Comparison of ENCODE assay signal across 8 mouse cellular contexts in genomic region chr10:44459321-44460000, GRCm38 (mm10).
DNase-seq lines count a peak whose midpoint lies in the region; ATAC-seq lines count a peak whose summit lies in the region.

No protein-coding gene starts in this region.

- H3K4me2 ChIP-seq in hindbrain, embryonic 15.5 days = peak overlapping the region; percentile 99
- peak overlapping the region; percentile 90 for H3K4me2 ChIP-seq in midbrain, embryonic 12.5 days (replicated peaks)

- H3K36me3 ChIP-seq in embryonic facial prominence, embryonic 10.5 days (replicated peaks) = no peaks in the 10 kb centered on the region
- H3K36me3 ChIP-seq in hindbrain, embryonic 15.5 days = no peaks in the 10 kb centered on the region
- no peaks in the 10 kb centered on the region for H3K36me3 ChIP-seq in midbrain, embryonic 12.5 days

- ATAC-seq in hindbrain, embryonic 15.5 days (ENCODE audit: low FRiP score, low read depth) = no peak
- no peak for ATAC-seq in midbrain, embryonic 12.5 days (ENCODE audit: low FRiP score, low read depth)

- H3K4me3 ChIP-seq in embryonic facial prominence, embryonic 10.5 days = peak overlapping the region; percentile 73
- H3K4me3 ChIP-seq in hindbrain, embryonic 15.5 days = peak overlapping the region; percentile 77
- H3K4me3 ChIP-seq in midbrain, embryonic 12.5 days = peak overlapping the region; percentile 64

- H3K4me1 ChIP-seq in embryonic facial prominence, embryonic 10.5 days = peaks cover 46% of the 10 kb centered on the region
- H3K4me1 ChIP-seq in hindbrain, embryonic 15.5 days (replicated peaks) = peaks cover 28% of the 10 kb centered on the region
- peaks cover 19% of the 10 kb centered on the region for H3K4me1 ChIP-seq in midbrain, embryonic 12.5 days

- 7% methylated on average over 11 of the region's 11 CpGs for WGBS in embryonic facial prominence, embryonic 10.5 days
- WGBS in hindbrain, embryonic 15.5 days = 8% methylated on average over 11 of the region's 11 CpGs
- WGBS in midbrain, embryonic 12.5 days = 9% methylated on average over 11 of the region's 11 CpGs

- peak; percentile 43 for DNase-seq in embryo, embryonic 10.5 days (ENCODE audit: low spot score)
- no peak for DNase-seq in embryo, embryonic 9.5 days (ENCODE audit: extremely low spot score)
- DNase-seq in embryonic facial prominence, embryonic 10.5 days (ENCODE audit: low spot score) = no peak
- no peak for DNase-seq in layer of hippocampus, adult 9-11 months
- no peak for DNase-seq in spleen, postnatal 14 days (ENCODE audit: low spot score in 2 of 2)
- DNase-seq in right cerebral cortex, postnatal 36 days (ENCODE audit: low spot score in 2 of 2) = no peak

- H3K27me3 ChIP-seq in embryonic facial prominence, embryonic 10.5 days (replicated peaks; ENCODE audit: low read depth, poor library complexity, severe bottlenecking) = peaks cover 60% of the 10 kb centered on the region
- H3K27me3 ChIP-seq in hindbrain, embryonic 15.5 days = peaks cover 34% of the 10 kb centered on the region
- peaks cover 54% of the 10 kb centered on the region for H3K27me3 ChIP-seq in midbrain, embryonic 12.5 days

- H3K9me3 ChIP-seq in embryonic facial prominence, embryonic 10.5 days = no peaks in the 10 kb centered on the region
- H3K9me3 ChIP-seq in hindbrain, embryonic 15.5 days = no peaks in the 10 kb centered on the region
- no peaks in the 10 kb centered on the region for H3K9me3 ChIP-seq in midbrain, embryonic 12.5 days

- H3K27ac ChIP-seq in embryonic facial prominence, embryonic 10.5 days (replicated peaks) = no peak overlapping the region
- H3K27ac ChIP-seq in hindbrain, embryonic 15.5 days (replicated peaks) = no peak overlapping the region
- no peak overlapping the region for H3K27ac ChIP-seq in midbrain, embryonic 12.5 days (replicated peaks)

- H3K9ac ChIP-seq in hindbrain, embryonic 15.5 days = no peak overlapping the region
- no peak overlapping the region for H3K9ac ChIP-seq in midbrain, embryonic 12.5 days (replicated peaks)
